Mouse (Mus musculus): ENCODE data around the gene Nat8f4. TPM values are rescaled to one million over a fixed set of nuclear protein-coding genes. Genes with fewer than 3 reads are reported as not detected.
"Not testable (repeated sequence)": the region's sequence is repeated elsewhere in the genome, so short reads cannot be mapped to it uniquely, and the experiment has no call there.

Gene Nat8f4
- 1.5 and 2.5 TPM in 2 replicates for polyA plus RNA-seq (2016; fragmentation: Nextera tagmentation; extraction: Ambion mirVana)

GRCm38 (mm10) chr6:85904642-85905061 lies at the start of gene Nat8f4:
Gene Nat8f4, minus strand, starts transcription at chr6:85904884.
- H3K27ac ChIP-seq: 0 out of 2 replicates have a peak within 1 kb of the TSS, but pooled peaks have one; percentile 29
- H3K9me3 ChIP-seq; H3K4me1 ChIP-seq; DNase-seq (ENCODE audit: low spot score); H3K36me3 ChIP-seq; H3K27me3 ChIP-seq (ENCODE audit: insufficient read depth, poor library complexity, severe bottlenecking): not testable (repeated sequence)
- peak within 1 kb of the TSS; percentile 50 for H3K4me3 ChIP-seq
- WGBS: 17% methylated on average over 20 of the region's 20 CpGs

- H3K9me3 ChIP-seq: no peaks in the 10 kb centered on the region
- H3K27me3 ChIP-seq (ENCODE audit: insufficient read depth, poor library complexity, severe bottlenecking): no peaks in the 10 kb centered on the region
- H3K27ac ChIP-seq: no peak overlapping the region
- 90% methylated on average over 6 of the region's 6 CpGs for WGBS
- no peak for DNase-seq (ENCODE audit: low spot score)
- no peaks in the 10 kb centered on the region for H3K4me1 ChIP-seq
- H3K4me3 ChIP-seq: no peak overlapping the region
- H3K36me3 ChIP-seq: peaks cover 95% of the 10 kb centered on the region
Measured at GRCm38 (mm10) chr6:85948549-85948948, 43.9 kb upstream of the Nat8f4 start.

GRCm38 (mm10) chr6:85942469-85942868 lies 37.8 kb upstream of the Nat8f4 start:
- Histone ChIP-seq H3K4me1 (no peaks in the 10 kb centered on the region), H3K9me3 (no peaks in the 10 kb centered on the region), H3K36me3 (peaks cover 58% of the 10 kb centered on the region), H3K27me3 (ENCODE audit: insufficient read depth, poor library complexity, severe bottlenecking) (no peaks in the 10 kb centered on the region), H3K4me3 (no peak overlapping the region), H3K27ac (no peak overlapping the region)
- 92% methylated on average over 3 of the region's 3 CpGs for WGBS
- DNase-seq (ENCODE audit: low spot score): no peak

GRCm38 (mm10) chr6:85938701-85939100 lies 34.0 kb upstream of the Nat8f4 start:
- H3K27ac ChIP-seq: no peak overlapping the region
- H3K4me1 ChIP-seq: peaks cover 6% of the 10 kb centered on the region; the same call in 1 of the 2 replicates
- DNase-seq (ENCODE audit: low spot score): no peak
- H3K4me3 ChIP-seq: no peak overlapping the region
- peaks cover 21% of the 10 kb centered on the region for H3K36me3 ChIP-seq
- WGBS: 54% methylated on average over 10 of the region's 10 CpGs
- H3K9me3 ChIP-seq: no peaks in the 10 kb centered on the region
- no peaks in the 10 kb centered on the region for H3K27me3 ChIP-seq (ENCODE audit: insufficient read depth, poor library complexity, severe bottlenecking)

GRCm38 (mm10) chr6:85936508-85937465 lies 32.1 kb upstream of the Nat8f4 start:
- DNase-seq (ENCODE audit: low spot score): peak; percentile 90
- WGBS: 1% methylated on average over 50 of the region's 50 CpGs
- Histone ChIP-seq H3K27ac (peak overlapping the region; percentile 87), H3K4me3 (peak overlapping the region; percentile 61)
- not testable (repeated sequence) for H3K36me3 ChIP-seq; H3K27me3 ChIP-seq (ENCODE audit: insufficient read depth, poor library complexity, severe bottlenecking); H3K9me3 ChIP-seq; H3K4me1 ChIP-seq

- 0 out of 2 replicates have a peak, but pooled peaks cover 1% of the 10 kb centered on the region for H3K36me3 ChIP-seq
- H3K27ac ChIP-seq: no peak overlapping the region
- DNase-seq (ENCODE audit: low spot score): no peak
- H3K4me3 ChIP-seq: no peak overlapping the region
- peaks cover 6% of the 10 kb centered on the region; the same call in 1 of the 2 replicates for H3K4me1 ChIP-seq
- H3K27me3 ChIP-seq (ENCODE audit: insufficient read depth, poor library complexity, severe bottlenecking): no peaks in the 10 kb centered on the region
- WGBS: 70% methylated on average over 3 of the region's 3 CpGs
- H3K9me3 ChIP-seq: no peaks in the 10 kb centered on the region
Measured at GRCm38 (mm10) chr6:85935646-85936045, 31.0 kb upstream of the Nat8f4 start.

- WGBS: 81% methylated on average over 8 of the region's 8 CpGs
- no peak for DNase-seq (ENCODE audit: low spot score)
Measured at GRCm38 (mm10) chr6:85934047-85934446, 29.4 kb upstream of the Nat8f4 start.

GRCm38 (mm10) chr6:85929312-85929711 lies 24.6 kb upstream of the Nat8f4 start:
- Histone ChIP-seq H3K4me1 (no peaks in the 10 kb centered on the region), H3K27me3 (ENCODE audit: insufficient read depth, poor library complexity, severe bottlenecking) (no peaks in the 10 kb centered on the region), H3K4me3 (no peak overlapping the region), H3K27ac (no peak overlapping the region), H3K36me3 (peaks cover 56% of the 10 kb centered on the region), H3K9me3 (no peaks in the 10 kb centered on the region)
- no peak for DNase-seq (ENCODE audit: low spot score)
- 71% methylated on average over 1 of the region's 1 CpGs for WGBS

More at GRCm38 (mm10) chr6:85934047-85934446, 29.4 kb upstream of the Nat8f4 start:
- Histone ChIP-seq H3K9me3 (no peaks in the 10 kb centered on the region), H3K4me3 (no peak overlapping the region), H3K36me3 (peaks cover 17% of the 10 kb centered on the region), H3K27me3 (ENCODE audit: insufficient read depth, poor library complexity, severe bottlenecking) (no peaks in the 10 kb centered on the region), H3K4me1 (peaks cover 6% of the 10 kb centered on the region; the same call in 1 of the 2 replicates), H3K27ac (no peak overlapping the region)

- Histone ChIP-seq H3K4me3 (no peak overlapping the region), H3K27ac (no peak overlapping the region), H3K4me1 (no peaks in the 10 kb centered on the region), H3K27me3 (ENCODE audit: insufficient read depth, poor library complexity, severe bottlenecking) (no peaks in the 10 kb centered on the region), H3K9me3 (no peaks in the 10 kb centered on the region), H3K36me3 (peaks cover 69% of the 10 kb centered on the region)
- DNase-seq (ENCODE audit: low spot score): no peak
- 82% methylated on average over 9 of the region's 9 CpGs for WGBS
Measured at GRCm38 (mm10) chr6:85927476-85928464, 23.1 kb upstream of the Nat8f4 start.

GRCm38 (mm10) chr6:85926709-85927108 lies 22.0 kb upstream of the Nat8f4 start:
- DNase-seq (ENCODE audit: low spot score): no peak
- no peak overlapping the region for H3K4me3 ChIP-seq
- 79% methylated on average over 1 of the region's 1 CpGs for WGBS
- H3K27ac ChIP-seq: no peak overlapping the region
- no peaks in the 10 kb centered on the region for H3K9me3 ChIP-seq
- no peaks in the 10 kb centered on the region for H3K27me3 ChIP-seq (ENCODE audit: insufficient read depth, poor library complexity, severe bottlenecking)
- H3K4me1 ChIP-seq: no peaks in the 10 kb centered on the region
- H3K36me3 ChIP-seq: peaks cover 76% of the 10 kb centered on the region

- no peaks in the 10 kb centered on the region for H3K9me3 ChIP-seq
- H3K4me1 ChIP-seq: no peaks in the 10 kb centered on the region
- H3K36me3 ChIP-seq: peaks cover 66% of the 10 kb centered on the region
- no peak overlapping the region for H3K27ac ChIP-seq
- WGBS: 94% methylated on average over 1 of the region's 1 CpGs
- H3K27me3 ChIP-seq (ENCODE audit: insufficient read depth, poor library complexity, severe bottlenecking): no peaks in the 10 kb centered on the region
- no peak for DNase-seq (ENCODE audit: low spot score)
- no peak overlapping the region for H3K4me3 ChIP-seq
Measured at GRCm38 (mm10) chr6:85923643-85924042, 19.0 kb upstream of the Nat8f4 start.

GRCm38 (mm10) chr6:85919401-85919800 lies 14.7 kb upstream of the Nat8f4 start:
- H3K36me3 ChIP-seq: peaks cover 29% of the 10 kb centered on the region
- WGBS: 88% methylated on average over 4 of the region's 4 CpGs
- H3K27ac ChIP-seq: no peak overlapping the region
- peaks cover 12% of the 10 kb centered on the region for H3K4me1 ChIP-seq
- no peaks in the 10 kb centered on the region for H3K9me3 ChIP-seq
- H3K27me3 ChIP-seq (ENCODE audit: insufficient read depth, poor library complexity, severe bottlenecking): no peaks in the 10 kb centered on the region
- DNase-seq (ENCODE audit: low spot score): no peak
- H3K4me3 ChIP-seq: no peak overlapping the region
